Mouse (Mus musculus): ENCODE data around the gene Atg9a.
"Not testable (repeated sequence)": the region's sequence is repeated elsewhere in the genome, so short reads cannot be mapped to it uniquely, and the experiment has no call there.

Gene Atg9a

GRCm38 (mm10) chr1:75191622-75192402 lies at the start of gene Atg9a, which contains the start of gene Ankzf1:
Gene Atg9a (minus strand): TSS chr1:75192196.
Gene Ankzf1 (plus strand): TSS chr1:75192151.
- DNase-seq (ENCODE audit: low read depth) = peak; percentile 99

- no peak for DNase-seq (ENCODE audit: low read depth)
These were observed 47.6 kb upstream of the Atg9a start for GRCm38 (mm10) chr1:75239591-75239990.

DNA sequence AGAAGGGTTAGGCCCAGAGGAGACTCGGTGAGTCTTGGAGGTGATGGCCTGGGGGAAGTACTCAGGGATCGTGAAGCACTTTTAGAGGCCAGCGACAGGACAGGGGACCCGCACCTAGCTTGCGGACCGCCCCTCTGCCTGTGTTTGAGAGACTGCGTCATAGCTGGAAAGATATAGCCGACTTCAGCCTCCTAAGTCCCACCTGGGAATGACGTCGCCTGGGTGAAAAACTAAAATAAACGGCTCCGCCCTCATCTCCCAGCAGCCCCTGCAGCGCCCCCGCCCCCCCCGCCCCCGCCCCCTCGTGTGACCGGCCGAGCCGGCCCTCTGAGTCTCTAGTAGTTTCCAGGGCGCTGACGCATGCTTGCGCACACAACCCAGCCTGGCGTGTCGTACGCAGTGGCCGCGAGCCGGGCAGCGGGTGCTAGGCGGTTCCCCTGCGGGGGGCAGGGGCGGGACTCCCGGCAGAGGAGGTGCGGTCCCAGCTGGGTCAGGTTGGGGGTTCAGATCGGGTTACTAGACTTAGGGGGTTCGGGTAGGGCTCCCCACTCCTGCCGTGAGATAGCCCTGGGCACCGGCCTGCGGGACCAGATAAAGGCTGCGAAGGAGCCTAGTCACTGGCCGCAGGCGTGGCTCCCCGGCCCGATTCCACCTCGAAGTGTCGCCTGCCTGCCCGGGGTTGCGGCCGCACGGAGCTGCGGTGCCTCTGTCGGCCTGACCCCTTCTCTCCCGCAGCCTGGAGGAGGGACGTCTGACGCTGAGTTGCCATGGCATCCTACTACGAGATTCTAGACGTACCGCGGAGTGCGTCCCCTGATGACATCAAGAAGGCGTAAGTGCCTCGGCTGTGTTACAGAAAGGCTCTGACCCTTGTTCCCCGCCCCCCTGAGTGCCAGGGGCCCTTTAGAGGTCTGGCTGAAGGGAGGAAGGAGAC lies 44.4 kb upstream of the Atg9a start, which contains the start of gene Dnajb2:
TSS of gene Dnajb2 (plus strand) at position 290 of the 934 bp plus-strand sequence.
- DNase-seq (ENCODE audit: low read depth) = peak; percentile 89

GRCm38 (mm10) chr1:75234606-75235005 lies 42.6 kb upstream of the Atg9a start:
- peak; percentile 91 for DNase-seq (ENCODE audit: low read depth)

- not testable (repeated sequence) for DNase-seq (ENCODE audit: low read depth)
These were observed 40.5 kb upstream of the Atg9a start for GRCm38 (mm10) chr1:75232489-75232888.

GRCm38 (mm10) chr1:75231664-75232152 lies 39.7 kb upstream of the Atg9a start, which contains the start of gene A630095N17Rik:
Gene A630095N17Rik (minus strand): TSS chr1:75232102.
- no peak for DNase-seq (ENCODE audit: low read depth)

DNA sequence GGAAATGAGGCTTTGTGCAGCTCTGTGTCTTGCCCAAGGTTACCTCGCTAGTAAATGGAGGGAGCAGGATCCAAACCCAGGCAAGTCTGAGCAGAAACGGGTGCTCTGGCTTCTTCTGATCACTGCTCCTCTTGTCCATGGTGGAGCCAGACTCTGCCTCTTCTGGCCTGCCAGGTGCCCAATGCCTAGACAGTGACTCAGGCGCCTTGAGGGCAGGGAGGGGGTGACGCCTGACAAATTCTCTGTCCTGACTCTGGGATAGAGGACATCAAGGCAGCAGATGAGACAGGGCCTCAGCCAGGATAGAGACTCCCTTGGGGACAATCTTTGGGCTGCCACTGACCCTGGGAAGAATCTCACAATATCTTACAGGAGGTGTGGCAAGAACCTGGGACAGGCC lies 39.2 kb upstream of the Atg9a start:
- DNase-seq (ENCODE audit: low read depth) = no peak

DNA sequence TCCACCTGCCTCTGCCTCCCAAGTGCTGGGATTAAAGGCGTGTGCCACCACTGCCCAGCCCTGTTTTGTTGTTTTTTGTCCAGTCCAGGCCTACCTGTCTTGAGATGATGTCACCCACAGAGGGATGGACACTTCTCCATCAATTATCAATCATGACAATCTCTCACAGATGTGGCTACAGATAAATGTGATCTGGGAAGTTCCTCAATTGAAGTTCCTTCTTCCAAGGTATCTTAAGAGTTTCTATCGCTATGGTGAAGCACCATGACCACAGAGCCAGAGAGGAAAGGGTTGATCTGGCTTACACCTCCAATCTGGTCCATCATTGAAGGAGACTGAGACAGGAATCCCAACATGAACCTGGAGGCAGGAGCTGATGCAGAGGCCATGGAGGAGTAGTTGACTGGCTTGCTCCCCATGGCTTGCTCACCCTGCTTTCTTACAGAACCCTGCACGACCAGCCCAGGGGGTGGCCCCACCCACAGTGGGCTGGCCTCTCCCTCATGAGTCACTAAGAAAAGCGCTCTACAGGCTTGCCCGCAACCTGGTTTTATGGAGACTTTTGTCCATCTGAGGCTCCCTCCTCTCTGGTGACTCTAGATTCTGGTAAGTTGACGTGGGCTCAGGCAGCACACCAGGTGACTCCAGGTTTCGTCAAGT lies 38.5 kb upstream of the Atg9a start:
- peak; percentile 76 for DNase-seq (ENCODE audit: low read depth)

DNA sequence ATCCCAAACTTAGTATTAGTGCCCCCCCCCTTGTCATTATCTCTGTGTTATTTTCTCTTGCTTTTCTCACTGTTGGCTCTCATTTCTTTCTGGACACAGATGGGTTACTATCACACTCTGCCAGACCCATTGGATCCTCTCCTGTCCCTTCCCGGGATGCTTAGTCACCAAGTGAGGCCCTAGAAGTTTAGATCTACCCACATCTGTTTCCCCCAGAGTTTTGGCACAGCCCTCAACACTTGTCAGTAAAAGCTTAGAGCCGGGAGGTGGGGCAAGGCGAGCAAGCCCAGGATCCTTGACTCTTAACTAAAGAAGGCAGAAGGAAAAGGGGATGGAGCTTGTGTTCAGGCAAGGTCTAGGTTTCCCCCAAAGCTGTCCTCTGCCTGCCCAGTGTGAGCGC lies 37.2 kb upstream of the Atg9a start:
- DNase-seq (ENCODE audit: low read depth) = peak; percentile 89

GRCm38 (mm10) chr1:75227653-75228052 lies 35.7 kb upstream of the Atg9a start:
- DNase-seq (ENCODE audit: low read depth) = no peak

- DNase-seq (ENCODE audit: low read depth) = no peak
These were observed 34.1 kb upstream of the Atg9a start for GRCm38 (mm10) chr1:75226138-75226537.

GRCm38 (mm10) chr1:75225473-75225872 lies 33.5 kb upstream of the Atg9a start:
- no peak for DNase-seq (ENCODE audit: low read depth)

- no peak for DNase-seq (ENCODE audit: low read depth)
These were observed 31.5 kb upstream of the Atg9a start for GRCm38 (mm10) chr1:75223532-75223931.

GRCm38 (mm10) chr1:75222926-75223325 lies 30.9 kb upstream of the Atg9a start:
- DNase-seq (ENCODE audit: low read depth) = no peak

DNA sequence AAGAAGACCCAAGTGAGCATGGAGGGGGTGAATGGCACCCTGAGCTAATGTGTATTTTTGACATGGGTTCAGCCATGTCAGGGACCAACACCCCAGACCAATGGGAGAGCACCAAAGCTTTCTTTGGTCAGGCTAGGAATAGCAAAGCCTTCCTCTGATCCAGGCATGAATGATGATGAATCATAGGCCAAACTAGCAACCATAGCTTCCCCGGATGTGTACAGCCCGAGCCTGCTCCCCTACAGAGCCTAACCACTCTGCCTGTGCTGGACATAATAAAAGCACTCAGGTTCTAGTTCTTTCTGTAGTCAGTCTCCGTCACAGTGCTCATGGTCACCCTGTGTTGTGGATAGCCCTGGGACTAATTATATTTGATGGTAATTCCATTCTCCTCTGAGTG lies 29.5 kb upstream of the Atg9a start:
- DNase-seq (ENCODE audit: low read depth) = peak; percentile 50

- DNase-seq (ENCODE audit: low read depth) = no peak
These were observed 27.5 kb upstream of the Atg9a start, which contains the start of gene Tuba4a for GRCm38 (mm10) chr1:75219531-75219930. Gene Tuba4a (minus strand): TSS chr1:75219865.

DNA sequence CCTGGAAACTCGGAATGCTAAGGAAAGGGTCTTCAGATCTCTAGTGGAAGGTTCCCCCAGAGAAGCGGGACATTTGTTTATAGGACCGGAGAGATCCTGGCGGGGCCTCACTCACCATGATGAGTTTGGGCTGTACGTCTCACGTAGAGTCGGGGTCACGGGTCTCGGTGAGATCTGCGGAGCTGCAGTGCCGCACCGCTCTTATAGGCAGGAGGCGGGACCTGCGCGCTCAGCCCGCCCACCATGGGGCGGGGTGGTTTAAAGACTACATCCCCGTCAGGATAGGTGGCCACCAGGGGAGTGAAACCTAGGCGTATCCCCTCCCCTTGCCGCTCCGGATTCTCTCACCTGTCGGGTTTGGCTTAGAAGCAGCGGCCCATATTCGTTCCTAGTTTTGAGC lies 27.1 kb upstream of the Atg9a start:
- DNase-seq (ENCODE audit: low read depth) = peak; percentile 91

- peak; percentile 66 for DNase-seq (ENCODE audit: low read depth)
These were observed 26.4 kb upstream of the Atg9a start for GRCm38 (mm10) chr1:75218227-75219001.

DNA sequence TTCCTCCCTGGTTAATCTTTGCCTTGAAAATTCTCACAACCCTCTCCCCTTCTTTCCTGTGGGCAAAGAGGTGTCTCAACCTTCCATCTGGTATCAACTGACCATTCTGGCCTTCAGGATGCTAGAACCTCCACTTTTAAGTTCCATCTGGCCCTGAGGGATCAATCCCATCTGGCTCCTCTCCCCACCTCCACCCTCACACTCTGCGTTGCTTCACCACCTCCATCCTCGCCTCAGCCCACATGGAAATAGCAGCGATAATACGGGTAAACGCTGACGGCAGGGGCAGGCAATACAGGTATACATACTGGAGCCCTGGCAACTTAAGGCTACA lies 25.9 kb upstream of the Atg9a start:
- DNase-seq (ENCODE audit: low read depth) = peak; percentile 39

GRCm38 (mm10) chr1:75216797-75217585 lies 25.0 kb upstream of the Atg9a start:
- DNase-seq (ENCODE audit: low read depth) = no peak
